In genomic region chr3:134369126-134369525, GRCm38 (mm10) we compare ENCODE assay signal across 13 mouse cellular contexts.
A peak's percentile ranks its signal among the peaks of the same experiment; 100 is the strongest.
DNase-seq lines count a peak whose midpoint lies in the region; ATAC-seq and TF ChIP-seq lines count a peak whose summit lies in the region.
"Had no signal": no experiment of that assay in that cellular context is flagged by ENCODE, and none has a peak within 500 bp of the region (broad histone marks: within the 10 kb centered on the region; RNA-seq: fewer than 3 reads in every experiment).

No protein-coding gene starts in this region.

- H3K27me3 ChIP-seq in forebrain, embryonic 12.5 days: no peaks in the 10 kb centered on the region
- no peaks in the 10 kb centered on the region for H3K27me3 ChIP-seq in forebrain, embryonic 16.5 days (replicated peaks; ENCODE audit: control insufficient read depth, insufficient read depth, low read length)
- no peaks in the 10 kb centered on the region for H3K27me3 ChIP-seq in heart, postnatal 0 days (ENCODE audit: control insufficient read depth, insufficient read depth, low read length)
- H3K27me3 ChIP-seq in midbrain, embryonic 16.5 days (ENCODE audit: control insufficient read depth, insufficient read depth, low read depth, low read length): no peaks in the 10 kb centered on the region
- H3K27me3 ChIP-seq: hindbrain, embryonic 15.5 days had no signal

- ATAC-seq in forebrain, embryonic 12.5 days (ENCODE audit: low FRiP score): peak; percentile 30; the same call in 1 of the 2 replicates
- no peak for ATAC-seq in forebrain, embryonic 16.5 days
- ATAC-seq in heart, postnatal 0 days (ENCODE audit: insufficient read depth, low read depth): no peak
- ATAC-seq in midbrain, embryonic 16.5 days: 0 out of 2 replicates have a peak, but pooled peaks have one; percentile 45
- ATAC-seq: lung, postnatal 0 days had no signal

- 0 out of 2 replicates have a peak overlapping the region, but pooled peaks have one; percentile 31 for H3K27ac ChIP-seq in forebrain, embryonic 12.5 days
- no peak overlapping the region for H3K27ac ChIP-seq in forebrain, embryonic 16.5 days (ENCODE audit: low read length)
- H3K27ac ChIP-seq in heart, postnatal 0 days (ENCODE audit: low read depth): no peak overlapping the region
- H3K27ac ChIP-seq in midbrain, embryonic 16.5 days (ENCODE audit: low read length): no peak overlapping the region; the same call in 1 of the 2 replicates
- H3K27ac ChIP-seq: hindbrain, embryonic 15.5 days had no signal

- no peak overlapping the region for H3K9ac ChIP-seq in forebrain, embryonic 12.5 days
- no peak overlapping the region for H3K9ac ChIP-seq in forebrain, embryonic 16.5 days (replicated peaks; ENCODE audit: low read depth, low read length)
- no peak overlapping the region for H3K9ac ChIP-seq in heart, postnatal 0 days (replicated peaks; ENCODE audit: low read depth, low read length)
- H3K9ac ChIP-seq in midbrain, embryonic 16.5 days (ENCODE audit: low read depth, low read length): no peak overlapping the region
- H3K9ac ChIP-seq: hindbrain, embryonic 15.5 days had no signal

- H3K36me3 ChIP-seq in forebrain, embryonic 12.5 days (replicated peaks): no peaks in the 10 kb centered on the region
- no peaks in the 10 kb centered on the region for H3K36me3 ChIP-seq in forebrain, embryonic 16.5 days (ENCODE audit: control insufficient read depth, insufficient read depth)
- no peaks in the 10 kb centered on the region for H3K36me3 ChIP-seq in heart, postnatal 0 days (replicated peaks; ENCODE audit: control insufficient read depth, insufficient read depth, low read length)
- no peaks in the 10 kb centered on the region for H3K36me3 ChIP-seq in midbrain, embryonic 16.5 days (ENCODE audit: control insufficient read depth, insufficient read depth, low read length)
- H3K36me3 ChIP-seq: hindbrain, embryonic 15.5 days had no signal

- 59% methylated on average over 4 of the region's 4 CpGs for WGBS in forebrain, embryonic 12.5 days
- 60% methylated on average over 4 of the region's 4 CpGs for WGBS in forebrain, embryonic 16.5 days
- WGBS in heart, postnatal 0 days: 56% methylated on average over 4 of the region's 4 CpGs
- 47% methylated on average over 4 of the region's 4 CpGs for WGBS in midbrain, embryonic 16.5 days

- no peak overlapping the region for H3K4me2 ChIP-seq in forebrain, embryonic 12.5 days
- H3K4me2 ChIP-seq in forebrain, embryonic 16.5 days (ENCODE audit: low read length): no peak overlapping the region
- H3K4me2 ChIP-seq in heart, postnatal 0 days (ENCODE audit: low read depth, low read length): no peak overlapping the region
- H3K4me2 ChIP-seq in midbrain, embryonic 16.5 days (ENCODE audit: low read length): no peak overlapping the region
- H3K4me2 ChIP-seq: hindbrain, embryonic 15.5 days had no signal

- DNase-seq in brain, embryonic 14.5 days (ENCODE audit: low read depth): peak; percentile 59
- peak; percentile 34 for DNase-seq in heart, postnatal 0 days (ENCODE audit: low spot score)
- no peak for DNase-seq in spleen, adult 12 weeks (ENCODE audit: low spot score)
- DNase-seq in cerebellum, postnatal 14 days: no peak
- DNase-seq in frontal cortex, adult 2 months (ENCODE audit: extremely low spot score in 1 of 2, low spot score in 1 of 2): no peak
- DNase-seq: adrenal gland, adult 8-10 months; cerebellum, adult 8-10 months; left cerebral cortex, postnatal 4 days had no signal

- no peaks in the 10 kb centered on the region for H3K9me3 ChIP-seq in forebrain, embryonic 12.5 days
- H3K9me3 ChIP-seq in forebrain, embryonic 16.5 days (ENCODE audit: control insufficient read depth, low read length): no peaks in the 10 kb centered on the region
- no peaks in the 10 kb centered on the region for H3K9me3 ChIP-seq in heart, postnatal 0 days (replicated peaks; ENCODE audit: control insufficient read depth, low read length)
- H3K9me3 ChIP-seq in midbrain, embryonic 16.5 days (replicated peaks; ENCODE audit: control insufficient read depth, low read length, poor library complexity, severe bottlenecking): no peaks in the 10 kb centered on the region
- H3K9me3 ChIP-seq: hindbrain, embryonic 15.5 days had no signal

- TF ChIP-seq CTCF in brain, embryonic 14.5 days (IDR thresholded peaks at IDR 0.05; ENCODE audit: borderline replicate concordance, extremely low read depth, insufficient read depth, insufficient read length): no peak
- no peak for TF ChIP-seq CTCF in heart, postnatal 0 days (IDR thresholded peaks at IDR 0.05; ENCODE audit: low read depth)

- no peak overlapping the region for H3K4me3 ChIP-seq in forebrain, embryonic 12.5 days (replicated peaks)
- no peak overlapping the region for H3K4me3 ChIP-seq in forebrain, embryonic 16.5 days (replicated peaks; ENCODE audit: low read length)
- H3K4me3 ChIP-seq in heart, postnatal 0 days (ENCODE audit: low read depth, low read length): no peak overlapping the region
- H3K4me3 ChIP-seq in midbrain, embryonic 16.5 days (ENCODE audit: low read depth, low read length): no peak overlapping the region
- H3K4me3 ChIP-seq: hindbrain, embryonic 15.5 days had no signal

- no peak for TF ChIP-seq EP300 in heart, postnatal 0 days (IDR thresholded peaks at IDR 0.05; ENCODE audit: low read depth)

- no peak for TF ChIP-seq POLR2A in brain, embryonic 14.5 days (IDR thresholded peaks at IDR 0.05; ENCODE audit: borderline replicate concordance, extremely low read depth, insufficient read depth, insufficient read length, poor library complexity, severe bottlenecking)

- H3K4me1 ChIP-seq in forebrain, embryonic 12.5 days: peaks cover 9% of the 10 kb centered on the region; the same call in 1 of the 2 replicates
- H3K4me1 ChIP-seq in forebrain, embryonic 16.5 days (replicated peaks; ENCODE audit: control insufficient read depth, insufficient read depth, low read length): no peaks in the 10 kb centered on the region
- H3K4me1 ChIP-seq in heart, postnatal 0 days (ENCODE audit: control insufficient read depth, insufficient read depth): no peaks in the 10 kb centered on the region
- no peaks in the 10 kb centered on the region for H3K4me1 ChIP-seq in midbrain, embryonic 16.5 days (ENCODE audit: control insufficient read depth, insufficient read depth, low read length)

Comparison
In these comparisons a context has a peak if more than half of its experiments do, and no peak if none do; other contexts are left out.
1. ATAC-seq: peak in forebrain, embryonic 12.5 days (single experiment) and midbrain, embryonic 16.5 days (single experiment); none in forebrain, embryonic 16.5 days (single experiment) and heart, postnatal 0 days (single experiment).
2. DNase-seq: peak in brain, embryonic 14.5 days (single experiment) and heart, postnatal 0 days (single experiment); none in spleen, adult 12 weeks (single experiment), cerebellum, postnatal 14 days (0 of 2) and frontal cortex, adult 2 months (0 of 2).